Mouse (Mus musculus): ENCODE measurements around the gene Rsl24d1. TPM values are rescaled to one million over a fixed set of nuclear protein-coding genes. Genes with fewer than 3 reads are reported as not detected.
A peak's percentile ranks its signal among the peaks of the same experiment; 100 is the strongest.
"Not testable (repeated sequence)": the region's sequence is repeated elsewhere in the genome, so short reads cannot be mapped to it uniquely, and the experiment has no call there.

The Rsl24d1 gene
- polyA plus RNA-seq, 1 experiment from 2014 or later = 45.0 TPM

DNA sequence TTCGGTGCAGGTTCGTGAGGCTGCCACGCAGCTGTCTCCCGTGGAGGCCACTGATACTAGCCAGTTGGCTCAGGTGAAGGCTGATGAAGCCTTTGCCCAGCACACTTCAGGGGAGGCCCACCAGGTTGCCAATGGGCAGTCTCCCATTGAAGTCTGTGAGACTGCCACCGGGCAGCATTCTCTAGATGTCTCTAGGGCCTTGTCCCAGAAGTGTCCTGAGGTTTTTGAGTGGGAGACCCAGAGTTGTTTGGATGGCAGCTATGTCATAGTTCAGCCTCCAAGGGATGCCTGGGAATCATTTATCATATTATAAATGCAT, 9.4 kb upstream of the Rsl24d1 start:
- Histone ChIP-seq H3K9ac (ENCODE audit: low read depth, low read length) (peak overlapping the region; percentile 45; the same call in 1 of the 2 replicates), H3K4me2 (replicated peaks; ENCODE audit: low read depth) (peak overlapping the region; percentile 84), H3K4me3 (ENCODE audit: low read depth, low read length) (peak overlapping the region; percentile 39), H3K4me1 (replicated peaks; ENCODE audit: control insufficient read depth, insufficient read depth, low read length) (peaks cover 5% of the 10 kb centered on the region; the same call in 1 of the 2 replicates), H3K27me3 (replicated peaks; ENCODE audit: control insufficient read depth, insufficient read depth, low read length) (peaks cover 3% of the 10 kb centered on the region; the same call in 1 of the 2 replicates), H3K36me3 (ENCODE audit: control insufficient read depth, insufficient read depth) (no peaks in the 10 kb centered on the region), H3K27ac (ENCODE audit: low read depth, low read length) (no peak overlapping the region), H3K9me3 (ENCODE audit: control insufficient read depth) (no peaks in the 10 kb centered on the region)
- WGBS = 43% methylated on average over 5 of the region's 5 CpGs
- no peak for ATAC-seq
- no peak for TF ChIP-seq CTCF (IDR thresholded peaks at IDR 0.05; ENCODE audit: low read depth)

- H3K27ac ChIP-seq (ENCODE audit: low read depth, low read length) = no peak overlapping the region
- peaks cover 5% of the 10 kb centered on the region; the same call in 1 of the 2 replicates for H3K4me1 ChIP-seq (replicated peaks; ENCODE audit: control insufficient read depth, insufficient read depth, low read length)
- H3K9me3 ChIP-seq (ENCODE audit: control insufficient read depth) = no peaks in the 10 kb centered on the region
- H3K9ac ChIP-seq (ENCODE audit: low read depth, low read length) = no peak overlapping the region
- no peaks in the 10 kb centered on the region for H3K36me3 ChIP-seq (ENCODE audit: control insufficient read depth, insufficient read depth)
- WGBS = 71% methylated on average over 1 of the region's 1 CpGs
- H3K27me3 ChIP-seq (replicated peaks; ENCODE audit: control insufficient read depth, insufficient read depth, low read length) = peaks cover 3% of the 10 kb centered on the region; the same call in 1 of the 2 replicates
- H3K4me3 ChIP-seq (ENCODE audit: low read depth, low read length) = no peak overlapping the region
- no peak for ATAC-seq
- no peak overlapping the region for H3K4me2 ChIP-seq (replicated peaks; ENCODE audit: low read depth)
- no peak for TF ChIP-seq CTCF (IDR thresholded peaks at IDR 0.05; ENCODE audit: low read depth)
Observed at GRCm38 (mm10) chr9:73105141-73105540, 8.1 kb upstream of the Rsl24d1 start.

DNA sequence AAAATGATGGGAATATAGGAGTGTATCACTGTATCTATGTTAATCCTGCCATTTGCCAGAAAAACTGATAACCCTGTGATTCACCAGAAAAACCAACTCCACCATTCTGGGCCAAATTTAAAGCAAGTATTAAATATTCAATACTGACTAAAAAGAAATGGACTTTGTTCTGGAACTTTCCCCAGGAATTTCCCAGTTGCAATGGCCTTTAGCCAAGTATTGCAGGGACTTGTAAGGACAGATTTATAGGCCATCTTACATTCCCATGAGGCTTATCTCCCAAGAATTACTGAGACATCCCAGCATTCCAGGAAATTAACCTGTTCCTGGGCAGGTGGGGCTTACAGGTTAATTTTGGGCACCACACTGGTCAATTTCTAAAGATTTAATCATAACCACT, 7.5 kb upstream of the Rsl24d1 start:
- Histone ChIP-seq H3K9ac (ENCODE audit: low read depth, low read length) (no peak overlapping the region), H3K4me1 (replicated peaks; ENCODE audit: control insufficient read depth, insufficient read depth, low read length) (peaks cover 5% of the 10 kb centered on the region; the same call in 1 of the 2 replicates), H3K4me3 (ENCODE audit: low read depth, low read length) (no peak overlapping the region), H3K36me3 (ENCODE audit: control insufficient read depth, insufficient read depth) (no peaks in the 10 kb centered on the region), H3K4me2 (replicated peaks; ENCODE audit: low read depth) (no peak overlapping the region), H3K27me3 (replicated peaks; ENCODE audit: control insufficient read depth, insufficient read depth, low read length) (peaks cover 3% of the 10 kb centered on the region; the same call in 1 of the 2 replicates), H3K27ac (ENCODE audit: low read depth, low read length) (no peak overlapping the region), H3K9me3 (ENCODE audit: control insufficient read depth) (no peaks in the 10 kb centered on the region)
- no peak for ATAC-seq
- no peak for TF ChIP-seq CTCF (IDR thresholded peaks at IDR 0.05; ENCODE audit: low read depth)

DNA sequence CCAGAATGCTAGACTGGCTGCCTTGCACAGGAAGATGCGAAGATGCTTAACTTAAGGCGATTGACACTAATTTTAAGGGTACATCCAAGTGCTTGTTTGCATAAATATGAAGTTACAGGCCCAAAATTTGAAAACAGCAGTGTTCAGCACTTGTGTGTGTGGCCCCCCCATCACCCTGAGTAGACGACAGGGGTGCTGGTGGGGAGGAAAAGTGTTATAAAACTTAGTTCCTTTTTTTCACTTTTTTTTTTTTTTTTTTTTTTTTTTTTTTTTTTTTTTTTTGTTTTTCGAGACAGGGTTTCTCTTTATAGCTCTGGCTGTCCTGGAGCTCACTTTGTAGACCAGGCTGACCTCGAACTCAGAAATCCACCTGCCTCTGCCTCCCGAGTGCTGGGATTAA, 3.5 kb downstream of the Rsl24d1 start:
- WGBS = 90% methylated on average over 4 of the region's 6 CpGs
- H3K9ac ChIP-seq (ENCODE audit: low read depth, low read length); H3K9me3 ChIP-seq (ENCODE audit: control insufficient read depth); ATAC-seq; H3K4me1 ChIP-seq (replicated peaks; ENCODE audit: control insufficient read depth, insufficient read depth, low read length); H3K4me3 ChIP-seq (ENCODE audit: low read depth, low read length); H3K27me3 ChIP-seq (replicated peaks; ENCODE audit: control insufficient read depth, insufficient read depth, low read length); H3K4me2 ChIP-seq (replicated peaks; ENCODE audit: low read depth); H3K27ac ChIP-seq (ENCODE audit: low read depth, low read length): not testable (repeated sequence)
- peaks cover 46% of the 10 kb centered on the region for H3K36me3 ChIP-seq (ENCODE audit: control insufficient read depth, insufficient read depth)

GRCm38 (mm10) chr9:73118012-73118411, 4.8 kb downstream of the Rsl24d1 start:
- Histone ChIP-seq H3K4me3 (ENCODE audit: low read depth, low read length) (no peak overlapping the region), H3K4me1 (replicated peaks; ENCODE audit: control insufficient read depth, insufficient read depth, low read length) (no peaks in the 10 kb centered on the region), H3K36me3 (ENCODE audit: control insufficient read depth, insufficient read depth) (peaks cover 52% of the 10 kb centered on the region), H3K27ac (ENCODE audit: low read depth, low read length) (no peak overlapping the region), H3K4me2 (replicated peaks; ENCODE audit: low read depth) (no peak overlapping the region), H3K9me3 (ENCODE audit: control insufficient read depth) (no peaks in the 10 kb centered on the region), H3K27me3 (replicated peaks; ENCODE audit: control insufficient read depth, insufficient read depth, low read length) (no peaks in the 10 kb centered on the region), H3K9ac (ENCODE audit: low read depth, low read length) (no peak overlapping the region)
- TF ChIP-seq CTCF (IDR thresholded peaks at IDR 0.05; ENCODE audit: low read depth) = peak; percentile 54
- no peak for ATAC-seq
- 81% methylated on average over 4 of the region's 4 CpGs for WGBS

DNA sequence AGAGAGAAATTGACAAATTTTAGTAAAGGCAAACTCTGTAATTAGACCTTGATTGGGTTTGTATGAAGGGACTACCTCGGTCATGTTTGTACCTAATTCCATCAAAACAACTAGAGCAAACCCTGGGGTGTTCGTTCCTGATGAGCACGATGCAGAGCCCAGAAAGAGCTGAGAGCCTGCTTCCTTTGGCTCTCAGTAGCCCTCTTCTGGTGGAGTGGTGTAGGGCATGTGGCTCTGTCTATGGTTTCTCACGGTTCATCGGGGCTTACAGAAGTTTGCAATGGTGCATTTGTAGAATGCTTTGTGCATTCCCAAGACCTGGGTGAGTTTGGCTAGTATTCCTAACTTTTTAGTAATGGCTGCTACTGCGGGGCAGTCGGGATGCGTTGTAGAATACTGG, 8.5 kb downstream of the Rsl24d1 start:
- Histone ChIP-seq H3K27ac (ENCODE audit: low read depth, low read length) (no peak overlapping the region), H3K36me3 (ENCODE audit: control insufficient read depth, insufficient read depth) (peaks cover 63% of the 10 kb centered on the region), H3K4me2 (replicated peaks; ENCODE audit: low read depth) (no peak overlapping the region), H3K9me3 (ENCODE audit: control insufficient read depth) (no peaks in the 10 kb centered on the region), H3K4me1 (replicated peaks; ENCODE audit: control insufficient read depth, insufficient read depth, low read length) (no peaks in the 10 kb centered on the region), H3K27me3 (replicated peaks; ENCODE audit: control insufficient read depth, insufficient read depth, low read length) (no peaks in the 10 kb centered on the region), H3K4me3 (ENCODE audit: low read depth, low read length) (no peak overlapping the region), H3K9ac (ENCODE audit: low read depth, low read length) (no peak overlapping the region)
- peak; percentile 68 for TF ChIP-seq CTCF (IDR thresholded peaks at IDR 0.05; ENCODE audit: low read depth)
- ATAC-seq = no peak
- WGBS = 68% methylated on average over 8 of the region's 8 CpGs

GRCm38 (mm10) chr9:73125043-73125570, 11.9 kb downstream of the Rsl24d1 start:
- Histone ChIP-seq H3K36me3 (ENCODE audit: control insufficient read depth, insufficient read depth) (peaks cover 62% of the 10 kb centered on the region), H3K27ac (ENCODE audit: low read depth, low read length) (no peak overlapping the region), H3K4me1 (replicated peaks; ENCODE audit: control insufficient read depth, insufficient read depth, low read length) (no peaks in the 10 kb centered on the region), H3K4me2 (replicated peaks; ENCODE audit: low read depth) (no peak overlapping the region), H3K9me3 (ENCODE audit: control insufficient read depth) (no peaks in the 10 kb centered on the region), H3K27me3 (replicated peaks; ENCODE audit: control insufficient read depth, insufficient read depth, low read length) (no peaks in the 10 kb centered on the region), H3K9ac (ENCODE audit: low read depth, low read length) (no peak overlapping the region), H3K4me3 (ENCODE audit: low read depth, low read length) (no peak overlapping the region)
- 85% methylated on average over 8 of the region's 8 CpGs for WGBS
- no peak for ATAC-seq
- TF ChIP-seq CTCF (IDR thresholded peaks at IDR 0.05; ENCODE audit: low read depth) = no peak
